Mouse (Mus musculus): ENCODE data around the gene Cygb.

- TF ChIP-seq GATA1 (IDR thresholded peaks at IDR 0.05; ENCODE audit: low read length) (no peak), TAL1 (IDR thresholded peaks at IDR 0.05; ENCODE audit: low read length) (no peak)
Measured at GRCm38 (mm10) chr11:116643579-116644224, 10.4 kb downstream of the Cygb start.
